Mouse (Mus musculus): ENCODE data around the gene Prmt7. TPM values are rescaled to one million over a fixed set of nuclear protein-coding genes. Genes with fewer than 3 reads are reported as not detected.
A peak's percentile ranks its signal among the peaks of the same experiment; 100 is the strongest.

Prmt7 gene
- polyA plus RNA-seq, 1 experiment from 2014 or later: 53.0 TPM

DNA sequence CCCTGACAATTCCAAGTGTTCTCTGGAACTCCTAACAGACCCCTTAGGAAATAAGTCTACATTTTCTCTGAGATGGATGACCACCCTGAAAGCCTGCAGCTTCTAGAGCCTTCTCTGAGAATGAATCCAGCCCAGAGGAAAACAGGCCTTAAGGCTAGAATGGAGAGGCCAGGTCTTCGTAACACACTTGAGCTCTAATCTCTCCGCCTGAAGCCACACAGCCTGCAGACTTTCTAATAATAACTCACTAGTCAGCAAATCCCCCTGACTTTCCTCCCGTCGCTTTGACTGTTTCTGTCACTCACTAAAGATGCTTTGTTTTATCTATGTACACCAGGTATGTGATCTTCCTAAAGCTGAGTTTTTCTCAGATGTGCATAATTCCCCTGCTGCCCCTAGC is 60.6 kb downstream of the Prmt7 start:
- H3K27ac ChIP-seq: peak overlapping the region; percentile 56
- no peak overlapping the region for H3K9ac ChIP-seq
- H3K36me3 ChIP-seq: no peaks in the 10 kb centered on the region
- no peaks in the 10 kb centered on the region for H3K27me3 ChIP-seq
- WGBS: 62% methylated on average over 4 of the region's 4 CpGs
- no peak for ATAC-seq (ENCODE audit: low FRiP score)
- H3K4me1 ChIP-seq: peaks cover 32% of the 10 kb centered on the region
- no peaks in the 10 kb centered on the region for H3K9me3 ChIP-seq (replicated peaks)
- H3K4me3 ChIP-seq: no peak overlapping the region
- H3K4me2 ChIP-seq (replicated peaks): 0 out of 2 replicates have a peak overlapping the region, but pooled peaks have one; percentile 4

GRCm38 (mm10) chr8:106273468-106273867 is 62.7 kb downstream of the Prmt7 start:
- Histone ChIP-seq H3K9me3 (replicated peaks) (no peaks in the 10 kb centered on the region), H3K4me2 (replicated peaks) (no peak overlapping the region), H3K27ac (no peak overlapping the region), H3K4me3 (no peak overlapping the region), H3K36me3 (no peaks in the 10 kb centered on the region), H3K27me3 (no peaks in the 10 kb centered on the region), H3K9ac (no peak overlapping the region), H3K4me1 (peaks cover 32% of the 10 kb centered on the region)
- ATAC-seq (ENCODE audit: low FRiP score): no peak
- 81% methylated on average over 3 of the region's 3 CpGs for WGBS

DNA sequence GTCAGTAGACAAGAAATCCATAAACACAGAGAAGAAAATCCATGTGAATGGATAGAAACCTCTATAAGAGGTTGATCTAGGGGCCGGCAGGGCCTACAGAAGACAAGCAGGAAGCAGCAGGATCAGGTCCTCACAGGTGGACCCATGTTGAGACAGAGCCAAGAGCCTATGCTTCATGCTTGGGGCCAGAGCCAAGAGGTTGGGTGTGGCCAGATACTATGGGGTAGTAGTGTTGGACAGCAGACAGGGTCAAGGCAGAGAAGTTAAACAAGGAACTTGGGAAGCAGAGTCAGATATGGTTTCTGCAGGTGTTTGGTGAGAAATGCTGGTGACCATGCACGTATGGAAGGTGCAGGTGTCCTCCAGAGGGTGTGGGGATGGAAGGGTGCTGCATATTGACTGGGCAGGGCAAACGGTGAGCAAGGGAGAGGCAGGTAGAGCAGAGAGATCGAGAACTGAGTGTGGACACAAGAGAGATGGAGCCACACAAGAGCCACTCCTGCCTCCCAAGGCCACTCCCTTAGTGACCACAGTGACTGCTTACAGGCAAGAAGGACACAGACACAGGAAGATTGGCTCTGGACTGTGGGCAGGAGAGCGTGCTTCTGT is 66.1 kb downstream of the Prmt7 start:
- no peak overlapping the region for H3K4me3 ChIP-seq
- H3K9ac ChIP-seq: no peak overlapping the region
- no peaks in the 10 kb centered on the region for H3K9me3 ChIP-seq (replicated peaks)
- no peak overlapping the region for H3K4me2 ChIP-seq (replicated peaks)
- H3K27me3 ChIP-seq: no peaks in the 10 kb centered on the region
- no peak for ATAC-seq (ENCODE audit: low FRiP score)
- no peak overlapping the region for H3K27ac ChIP-seq
- WGBS: 91% methylated on average over 5 of the region's 5 CpGs
- H3K36me3 ChIP-seq: no peaks in the 10 kb centered on the region
- H3K4me1 ChIP-seq: peaks cover 2% of the 10 kb centered on the region; the same call in 1 of the 2 replicates

DNA sequence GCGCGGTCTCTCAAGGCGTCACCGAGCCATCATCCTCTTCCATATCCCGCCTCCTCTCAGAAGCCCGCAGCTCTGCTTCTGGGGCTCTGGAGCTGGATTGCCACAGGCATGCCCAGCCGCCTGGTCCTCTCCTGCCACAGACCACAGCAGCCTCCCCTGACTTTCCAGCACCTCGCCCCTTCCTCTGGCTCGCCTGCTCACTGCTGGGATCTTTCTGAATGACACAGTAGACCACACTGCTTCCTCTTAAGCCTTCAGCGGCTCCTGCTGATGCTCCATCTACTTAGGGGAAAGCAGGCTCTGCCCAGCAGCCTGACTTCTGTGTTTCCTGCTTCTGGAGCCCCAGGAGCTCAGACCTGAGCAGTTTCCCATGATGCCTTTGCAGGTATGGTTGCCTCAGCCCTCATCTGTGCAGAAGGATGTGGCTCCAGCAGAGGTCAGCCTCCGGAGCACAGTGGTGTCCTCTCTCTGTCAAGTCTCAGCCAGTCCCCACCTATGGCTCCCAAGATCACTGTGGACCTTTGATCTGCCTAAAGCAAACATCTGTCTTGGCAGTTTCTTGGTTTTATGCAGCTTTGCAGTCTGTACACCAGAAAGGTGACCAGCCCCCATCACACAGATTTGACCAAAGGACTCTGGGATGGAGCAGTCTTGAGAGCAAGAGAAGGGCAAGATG is 67.8 kb downstream of the Prmt7 start:
- Histone ChIP-seq H3K4me3 (no peak overlapping the region), H3K27ac (no peak overlapping the region), H3K4me2 (replicated peaks) (no peak overlapping the region), H3K9ac (no peak overlapping the region), H3K36me3 (no peaks in the 10 kb centered on the region), H3K9me3 (replicated peaks) (no peaks in the 10 kb centered on the region), H3K4me1 (no peaks in the 10 kb centered on the region; the same call in 1 of the 2 replicates), H3K27me3 (no peaks in the 10 kb centered on the region)
- 83% methylated on average over 11 of the region's 11 CpGs for WGBS
- no peak for ATAC-seq (ENCODE audit: low FRiP score)

- H3K27ac ChIP-seq: no peak overlapping the region
- no peak for ATAC-seq (ENCODE audit: low FRiP score)
- no peaks in the 10 kb centered on the region for H3K27me3 ChIP-seq
- no peak overlapping the region for H3K9ac ChIP-seq
- H3K4me3 ChIP-seq: no peak overlapping the region
- no peaks in the 10 kb centered on the region; the same call in 1 of the 2 replicates for H3K4me1 ChIP-seq
- no peaks in the 10 kb centered on the region for H3K9me3 ChIP-seq (replicated peaks)
- WGBS: 50% methylated on average over 5 of the region's 5 CpGs
- no peaks in the 10 kb centered on the region for H3K36me3 ChIP-seq
- no peak overlapping the region for H3K4me2 ChIP-seq (replicated peaks)
Measured at GRCm38 (mm10) chr8:106280154-106280553, 69.4 kb downstream of the Prmt7 start.

GRCm38 (mm10) chr8:106280844-106281243 is 70.1 kb downstream of the Prmt7 start:
- Histone ChIP-seq H3K27ac (no peak overlapping the region), H3K36me3 (no peaks in the 10 kb centered on the region), H3K27me3 (no peaks in the 10 kb centered on the region), H3K9ac (no peak overlapping the region), H3K4me3 (no peak overlapping the region), H3K4me1 (no peaks in the 10 kb centered on the region; the same call in 1 of the 2 replicates), H3K4me2 (replicated peaks) (no peak overlapping the region), H3K9me3 (replicated peaks) (no peaks in the 10 kb centered on the region)
- no peak for ATAC-seq (ENCODE audit: low FRiP score)
- 35% methylated on average over 4 of the region's 4 CpGs for WGBS

DNA sequence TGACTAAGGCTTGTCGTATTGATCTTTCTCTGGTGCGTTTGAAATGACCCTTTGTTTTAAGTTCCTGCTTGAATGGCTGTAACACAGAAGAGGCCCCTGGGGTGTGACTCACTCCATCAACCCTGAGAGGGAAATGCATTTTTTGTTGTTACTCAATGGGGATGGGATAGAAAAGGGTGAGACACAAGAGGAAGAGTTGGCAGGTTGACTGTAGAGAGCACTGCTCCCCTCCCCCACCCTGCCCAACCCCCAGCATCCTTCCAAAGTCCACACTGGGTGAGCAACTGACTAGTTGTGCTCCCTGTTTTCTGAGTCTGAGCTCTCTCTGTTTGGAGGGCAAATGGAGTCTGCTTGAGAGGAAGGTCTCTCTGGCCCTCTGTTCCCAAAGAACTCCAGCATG is 76.7 kb downstream of the Prmt7 start:
- Histone ChIP-seq H3K36me3 (no peaks in the 10 kb centered on the region), H3K4me3 (no peak overlapping the region), H3K27me3 (no peaks in the 10 kb centered on the region), H3K4me1 (peaks cover 6% of the 10 kb centered on the region; the same call in 1 of the 2 replicates), H3K4me2 (replicated peaks) (no peak overlapping the region), H3K27ac (peak overlapping the region; percentile 17; the same call in 1 of the 2 replicates), H3K9ac (no peak overlapping the region), H3K9me3 (replicated peaks) (no peaks in the 10 kb centered on the region)
- ATAC-seq (ENCODE audit: low FRiP score): no peak
- WGBS: 13% methylated on average over 2 of the region's 2 CpGs

DNA sequence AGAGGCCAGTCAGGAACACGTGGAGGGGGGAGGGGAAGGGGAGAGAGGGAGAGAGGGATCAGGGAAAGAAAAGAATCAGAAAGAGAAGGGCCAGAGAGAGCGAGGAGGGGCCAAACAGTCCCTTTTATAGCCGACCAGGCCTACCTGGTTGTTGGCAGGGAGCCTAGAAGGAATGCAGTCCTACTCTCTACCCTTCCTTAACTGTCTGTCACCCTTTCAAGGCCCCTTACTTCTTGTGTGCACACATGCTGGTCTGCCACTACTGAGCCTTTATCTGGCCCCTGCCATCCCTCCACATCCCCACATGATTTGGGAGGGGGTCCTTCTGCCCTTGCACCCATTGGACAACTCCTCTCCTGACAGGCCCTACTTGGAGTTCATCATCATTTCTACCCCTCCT is 78.0 kb downstream of the Prmt7 start:
- Histone ChIP-seq H3K4me1 (peaks cover 6% of the 10 kb centered on the region), H3K36me3 (no peaks in the 10 kb centered on the region), H3K9me3 (replicated peaks) (no peaks in the 10 kb centered on the region), H3K27me3 (no peaks in the 10 kb centered on the region), H3K9ac (no peak overlapping the region), H3K4me3 (no peak overlapping the region), H3K4me2 (replicated peaks) (no peak overlapping the region), H3K27ac (no peak overlapping the region)
- WGBS: 36% methylated on average over 2 of the region's 3 CpGs
- no peak for ATAC-seq (ENCODE audit: low FRiP score)

GRCm38 (mm10) chr8:106289464-106289863 is 78.7 kb downstream of the Prmt7 start:
- no peak overlapping the region for H3K4me3 ChIP-seq
- H3K27ac ChIP-seq: no peak overlapping the region
- no peaks in the 10 kb centered on the region for H3K36me3 ChIP-seq
- no peaks in the 10 kb centered on the region for H3K27me3 ChIP-seq
- WGBS: 66% methylated on average over 7 of the region's 7 CpGs
- no peak overlapping the region for H3K9ac ChIP-seq
- no peaks in the 10 kb centered on the region for H3K9me3 ChIP-seq (replicated peaks)
- H3K4me1 ChIP-seq: peaks cover 6% of the 10 kb centered on the region
- no peak for ATAC-seq (ENCODE audit: low FRiP score)
- H3K4me2 ChIP-seq (replicated peaks): no peak overlapping the region

DNA sequence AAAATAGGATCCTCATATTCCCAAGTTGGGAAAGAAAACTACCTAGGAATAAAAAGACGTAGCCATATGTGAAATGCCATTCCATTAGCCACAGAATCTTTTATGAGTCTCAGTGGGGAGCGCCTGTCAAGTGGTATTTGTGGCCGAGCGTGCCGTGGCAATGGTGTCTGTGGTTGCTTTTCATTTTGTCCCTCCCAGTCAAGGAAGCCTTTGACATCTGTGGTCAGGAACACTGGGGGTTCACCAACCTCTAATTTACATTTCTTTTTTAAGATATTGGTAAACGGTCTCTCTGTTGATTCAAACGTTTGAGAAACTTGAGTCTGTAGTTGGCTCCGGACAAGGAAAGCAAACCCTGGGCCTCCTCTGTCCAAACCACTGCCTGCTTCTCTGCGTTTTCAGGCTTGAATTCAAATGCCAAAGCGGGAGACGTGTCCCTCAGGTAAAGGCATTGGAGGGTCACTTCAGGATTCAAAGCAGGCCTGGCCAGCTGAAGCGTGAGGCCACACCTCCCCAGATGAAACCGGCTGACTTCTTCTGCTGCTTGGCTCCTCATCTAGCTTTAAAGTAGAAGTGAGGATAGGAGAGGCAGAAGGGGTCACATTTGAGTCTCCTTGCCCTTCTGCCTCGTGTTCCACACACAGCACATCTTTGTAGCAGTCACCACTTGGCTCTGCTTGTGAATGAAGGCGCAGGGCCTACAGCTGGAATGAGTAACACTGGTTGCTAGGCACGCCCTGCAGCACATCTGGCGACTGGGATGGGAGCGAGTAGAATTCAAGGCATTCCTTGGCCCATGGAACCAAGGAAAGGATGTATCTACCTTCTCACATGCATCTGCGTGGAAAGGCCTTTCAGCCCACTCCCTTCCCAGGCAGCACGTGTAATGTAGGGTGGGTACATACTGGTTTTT is 82.0 kb downstream of the Prmt7 start:
- Histone ChIP-seq H3K4me1 (peaks cover 6% of the 10 kb centered on the region), H3K4me3 (no peak overlapping the region), H3K4me2 (replicated peaks) (no peak overlapping the region), H3K9ac (no peak overlapping the region), H3K27ac (no peak overlapping the region), H3K36me3 (no peaks in the 10 kb centered on the region), H3K27me3 (no peaks in the 10 kb centered on the region), H3K9me3 (replicated peaks) (no peaks in the 10 kb centered on the region)
- 67% methylated on average over 20 of the region's 20 CpGs for WGBS
- no peak for ATAC-seq (ENCODE audit: low FRiP score)

DNA sequence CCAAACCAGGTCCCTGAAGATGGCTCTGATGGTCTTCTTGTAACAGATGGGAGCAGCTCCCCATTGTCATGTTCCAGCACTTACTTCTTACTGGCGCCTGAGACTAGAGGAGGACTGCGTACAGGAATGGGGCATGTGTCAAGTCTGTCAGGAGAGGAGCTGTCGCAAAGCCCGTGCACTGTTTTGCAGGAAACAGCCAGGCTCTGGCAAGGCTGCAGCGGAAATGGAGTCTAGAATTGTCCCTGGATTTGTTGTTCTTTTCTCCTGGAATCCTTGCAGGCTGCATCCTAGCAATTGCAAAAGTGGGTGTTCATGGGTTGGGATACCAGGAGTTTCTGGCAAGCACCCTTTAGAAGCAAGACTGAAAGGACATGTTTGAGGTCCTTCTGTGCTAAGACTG is 87.5 kb downstream of the Prmt7 start:
- Histone ChIP-seq H3K4me1 (peaks cover 18% of the 10 kb centered on the region), H3K36me3 (no peaks in the 10 kb centered on the region), H3K9me3 (replicated peaks) (no peaks in the 10 kb centered on the region), H3K9ac (no peak overlapping the region), H3K4me3 (no peak overlapping the region), H3K27ac (no peak overlapping the region), H3K27me3 (no peaks in the 10 kb centered on the region), H3K4me2 (replicated peaks) (no peak overlapping the region)
- no peak for ATAC-seq (ENCODE audit: low FRiP score)
- WGBS: 84% methylated on average over 5 of the region's 5 CpGs

DNA sequence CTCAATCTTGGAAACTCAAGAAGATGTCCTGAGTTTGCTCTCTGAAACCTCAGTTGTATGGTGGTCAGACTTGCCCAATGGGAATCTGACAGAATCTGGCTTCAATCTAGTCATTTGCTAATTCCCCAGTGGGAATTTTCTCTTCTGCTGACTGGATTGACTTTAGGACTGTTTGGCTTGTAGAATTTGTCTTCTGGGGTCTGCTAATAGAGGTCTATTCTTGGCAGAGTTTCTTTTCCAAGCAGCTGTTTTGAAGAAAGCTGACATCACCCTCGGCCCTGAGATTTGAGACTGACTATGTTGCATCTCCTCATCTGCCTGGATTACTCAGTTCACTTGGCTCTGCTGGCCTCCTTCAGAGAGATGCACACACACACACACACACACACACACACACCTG is 88.1 kb downstream of the Prmt7 start:
- H3K9me3 ChIP-seq (replicated peaks): no peaks in the 10 kb centered on the region
- H3K4me1 ChIP-seq: peaks cover 18% of the 10 kb centered on the region
- H3K27ac ChIP-seq: no peak overlapping the region
- H3K36me3 ChIP-seq: no peaks in the 10 kb centered on the region
- WGBS: 81% methylated on average over 1 of the region's 1 CpGs
- H3K4me3 ChIP-seq: no peak overlapping the region
- H3K9ac ChIP-seq: no peak overlapping the region
- no peak for ATAC-seq (ENCODE audit: low FRiP score)
- no peak overlapping the region for H3K4me2 ChIP-seq (replicated peaks)
- no peaks in the 10 kb centered on the region for H3K27me3 ChIP-seq

Data from hindbrain, embryonic 12.5 days (tissue).